Mouse (Mus musculus) thymus, adult 2 months (tissue): Measurements from ENCODE around the gene Tmx2.

Experiments
- CTCF ChIP-seq: fragments of 200-500 bp; IDR thresholded peaks from 2 replicates; pipeline ENCODE4 v1.5.1; 2012; ENCODE audit warnings: mild to moderate bottlenecking, control low read depth, low read length, moderate library complexity, borderline replicate concordance; ENCODE audit not compliant: control insufficient read depth, poor library complexity, insufficient read depth; ENCODE audit errors: extremely low read depth
- POLR2A ChIP-seq: fragments of 200-500 bp; IDR thresholded peaks from 2 replicates; pipeline ENCODE4 v1.6.1; 2012; ENCODE audit warnings: mild to moderate bottlenecking, low read length, control low read depth, moderate library complexity; ENCODE audit not compliant: control insufficient read depth, poor library complexity, insufficient read depth; ENCODE audit errors: extremely low read depth

DNA sequence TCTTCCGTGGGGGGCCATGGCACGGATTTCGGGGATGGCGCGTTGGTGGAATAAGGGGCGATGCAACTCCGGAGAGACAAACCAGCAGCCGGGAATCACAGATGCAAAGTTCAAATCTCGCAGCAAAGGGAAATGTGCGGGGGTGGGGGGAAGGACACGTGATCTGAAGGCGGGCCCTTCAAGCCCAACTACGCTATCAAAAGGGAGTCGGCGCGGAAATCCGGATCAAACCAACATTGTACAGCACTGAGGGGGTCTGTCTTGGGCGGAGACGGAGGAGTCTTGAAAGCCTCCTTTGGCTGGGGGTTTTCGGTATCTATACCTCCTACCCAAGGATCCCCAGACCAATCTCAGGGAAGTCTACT is 8.4 kb downstream of the Tmx2 start, which contains the start of gene Selenoh:
- TF ChIP-seq POLR2A: peak; percentile 66
- no peak for TF ChIP-seq CTCF
